Mouse (Mus musculus): ENCODE measurements around the gene Sgca.
A peak's percentile ranks its signal among the peaks of the same experiment; 100 is the strongest.

The Sgca gene

DNA sequence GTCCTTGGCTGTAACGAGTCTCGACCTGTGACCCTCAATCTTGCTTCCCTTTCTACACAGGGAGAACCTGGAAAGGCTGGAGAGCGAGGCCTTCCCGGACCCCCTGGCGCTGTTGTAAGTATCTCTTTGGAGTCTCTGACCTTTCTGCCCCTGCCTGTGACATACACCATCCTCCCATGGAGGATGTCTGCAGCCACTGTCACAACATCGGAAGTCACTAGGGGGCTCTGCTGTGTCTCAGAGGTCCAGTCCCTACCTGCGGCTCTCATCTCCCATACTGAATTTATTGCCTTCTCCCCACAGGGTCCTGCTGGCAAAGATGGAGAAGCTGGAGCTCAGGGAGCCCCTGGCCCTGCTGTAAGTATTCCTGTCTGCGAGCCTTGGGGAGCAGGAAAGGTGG lies 31.8 kb downstream of the Sgca start:
- DNase-seq (ENCODE audit: low spot score in 2 of 2): no peak

DNA sequence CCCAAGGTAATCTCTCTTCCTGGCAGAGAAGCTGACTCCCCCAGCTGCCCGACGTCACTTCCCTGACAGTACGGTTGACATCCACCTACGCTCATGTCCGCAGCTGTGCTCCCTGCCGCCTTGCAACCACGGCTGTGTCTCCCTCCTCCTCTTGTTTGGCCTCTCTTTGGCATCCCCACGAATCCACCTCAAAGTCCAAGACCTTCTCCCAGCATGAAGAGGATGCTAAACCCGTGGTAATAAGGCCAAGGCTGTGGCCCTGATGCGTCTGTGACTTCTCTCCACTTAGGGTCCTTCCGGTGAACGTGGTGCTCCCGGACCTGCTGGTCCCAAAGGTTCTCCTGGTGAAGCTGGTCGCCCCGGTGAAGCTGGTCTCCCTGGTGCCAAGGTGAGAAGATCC lies 33.1 kb downstream of the Sgca start:
- no peak for DNase-seq (ENCODE audit: low spot score in 2 of 2)

DNA sequence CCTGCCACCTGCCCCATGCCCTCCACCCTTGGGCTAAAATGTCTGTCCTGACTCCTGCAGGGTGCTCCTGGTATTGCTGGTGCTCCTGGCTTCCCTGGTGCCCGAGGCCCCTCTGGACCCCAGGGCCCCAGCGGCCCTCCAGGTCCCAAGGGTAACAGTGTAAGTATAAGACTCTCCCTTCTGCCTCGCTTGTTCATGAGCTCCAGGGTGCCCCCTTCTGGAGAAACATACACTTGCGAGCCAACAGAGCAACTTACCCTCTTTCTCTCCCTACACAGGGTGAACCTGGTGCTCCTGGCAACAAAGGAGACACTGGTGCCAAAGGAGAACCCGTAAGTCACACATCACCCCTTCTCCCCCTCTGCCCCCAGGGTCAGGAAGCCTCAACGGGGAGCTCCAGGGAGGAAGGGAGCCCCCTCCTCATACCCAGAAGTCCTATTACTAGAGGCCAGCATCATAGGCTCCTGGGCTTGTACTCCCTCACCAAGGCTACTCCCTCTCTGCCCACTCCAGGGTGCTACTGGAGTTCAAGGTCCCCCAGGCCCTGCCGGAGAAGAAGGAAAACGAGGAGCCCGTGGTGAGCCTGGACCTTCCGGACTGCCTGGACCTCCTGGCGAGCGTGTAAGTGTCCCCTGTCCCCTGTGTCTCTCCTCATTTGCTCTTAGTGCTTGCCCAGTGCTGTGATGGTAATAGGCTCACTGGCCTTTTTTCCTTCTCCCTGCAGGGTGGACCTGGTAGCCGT lies 33.7 kb downstream of the Sgca start:
- no peak for DNase-seq (ENCODE audit: low spot score in 2 of 2)

- no peak for DNase-seq (ENCODE audit: low spot score in 2 of 2)
These were observed 34.4 kb downstream of the Sgca start for GRCm38 (mm10) chr11:94941776-94942175.

GRCm38 (mm10) chr11:94941121-94941520 lies 35.0 kb downstream of the Sgca start:
- DNase-seq (ENCODE audit: low spot score in 2 of 2): no peak

DNA sequence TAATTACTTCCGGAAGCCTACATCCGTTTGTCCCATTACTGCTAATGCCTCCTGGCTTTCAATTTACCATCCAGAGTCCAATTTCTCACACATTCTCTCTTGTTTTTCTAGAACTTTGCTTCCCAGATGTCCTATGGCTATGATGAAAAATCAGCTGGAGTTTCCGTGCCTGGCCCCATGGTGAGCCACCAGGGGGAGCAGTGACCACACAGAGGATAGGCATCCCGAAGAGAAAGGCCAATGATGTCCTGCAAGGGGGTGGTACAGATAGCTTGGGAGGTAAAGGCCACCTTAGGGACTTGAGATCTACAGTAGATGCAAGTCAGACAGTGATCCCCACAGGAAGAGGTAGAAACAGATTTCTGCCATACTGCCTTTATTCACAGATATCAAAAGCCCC lies 36.8 kb downstream of the Sgca start:
- peak; percentile 59 to 71 for DNase-seq (ENCODE audit: low spot score in 2 of 2)

DNA sequence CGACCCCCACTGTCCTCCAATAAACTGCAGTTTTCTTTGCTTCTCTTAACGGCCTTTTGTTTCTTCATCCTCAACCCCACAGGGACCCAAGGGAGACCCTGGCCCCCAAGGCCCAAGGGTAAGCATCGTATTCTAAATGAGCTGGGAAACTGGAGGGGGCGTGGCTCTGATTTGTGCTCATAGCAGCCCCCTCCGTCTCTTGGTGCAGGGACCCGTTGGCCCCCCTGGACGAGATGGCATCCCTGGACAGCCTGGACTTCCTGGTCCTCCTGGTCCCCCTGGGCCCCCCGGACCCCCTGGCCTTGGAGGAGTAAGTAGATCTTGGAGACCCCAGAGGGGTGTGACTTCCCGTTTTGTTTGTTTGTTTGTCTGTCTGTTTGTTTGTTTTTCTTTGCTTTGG lies 37.8 kb downstream of the Sgca start:
- DNase-seq (ENCODE audit: low spot score in 2 of 2): no peak

DNA sequence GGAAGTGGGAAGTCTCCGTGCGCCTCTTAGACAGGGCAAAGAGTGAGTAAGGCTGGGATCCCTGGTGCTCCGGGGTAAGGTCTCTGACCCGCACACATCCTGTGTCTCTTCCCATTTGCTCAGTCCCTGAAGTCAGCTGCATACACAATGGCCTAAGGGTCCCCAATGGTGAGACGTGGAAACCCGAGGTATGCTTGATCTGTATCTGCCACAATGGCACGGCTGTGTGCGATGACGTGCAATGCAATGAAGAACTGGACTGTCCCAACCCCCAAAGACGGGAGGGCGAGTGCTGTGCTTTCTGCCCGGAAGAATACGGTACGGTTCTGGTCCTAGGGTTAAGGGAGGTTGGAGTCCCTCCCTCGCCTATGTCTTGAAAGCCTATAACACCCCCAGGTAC lies 38.3 kb downstream of the Sgca start:
- DNase-seq (ENCODE audit: low spot score in 2 of 2): no peak

GRCm38 (mm10) chr11:94937335-94937781 lies 38.8 kb downstream of the Sgca start:
- no peak for DNase-seq (ENCODE audit: low spot score in 2 of 2)

- DNase-seq (ENCODE audit: low spot score in 2 of 2): peak; percentile 87 to 93
These were observed 39.3 kb downstream of the Sgca start for GRCm38 (mm10) chr11:94936851-94937295.

- DNase-seq (ENCODE audit: low spot score in 2 of 2): peak; percentile 79 to 80
These were observed 40.1 kb downstream of the Sgca start, which contains the start of gene Col1a1 for GRCm38 (mm10) chr11:94936045-94936444. TSS of gene Col1a1 (plus strand) at chr11:94936224.

DNA sequence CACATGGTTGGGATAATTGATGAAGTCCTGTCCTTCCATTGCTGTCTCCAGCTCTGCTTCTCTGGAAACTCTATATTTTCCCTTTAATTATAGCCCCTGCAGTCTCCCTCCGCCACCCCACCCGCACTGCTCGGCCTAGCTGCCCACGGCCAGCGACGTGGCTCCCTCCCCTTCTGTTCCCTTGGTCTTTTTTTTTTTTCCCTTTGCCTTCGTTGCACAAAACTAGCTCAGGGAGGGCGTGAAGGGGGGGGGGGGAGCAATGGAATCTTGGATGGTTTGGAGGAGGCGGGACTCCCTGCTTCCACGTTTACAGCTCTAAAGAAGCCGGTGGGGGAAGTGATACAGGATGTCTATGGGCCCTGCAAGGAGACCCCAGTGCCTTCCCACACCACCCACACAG lies 41.6 kb downstream of the Sgca start:
- DNase-seq (ENCODE audit: low spot score in 2 of 2): no peak

DNA sequence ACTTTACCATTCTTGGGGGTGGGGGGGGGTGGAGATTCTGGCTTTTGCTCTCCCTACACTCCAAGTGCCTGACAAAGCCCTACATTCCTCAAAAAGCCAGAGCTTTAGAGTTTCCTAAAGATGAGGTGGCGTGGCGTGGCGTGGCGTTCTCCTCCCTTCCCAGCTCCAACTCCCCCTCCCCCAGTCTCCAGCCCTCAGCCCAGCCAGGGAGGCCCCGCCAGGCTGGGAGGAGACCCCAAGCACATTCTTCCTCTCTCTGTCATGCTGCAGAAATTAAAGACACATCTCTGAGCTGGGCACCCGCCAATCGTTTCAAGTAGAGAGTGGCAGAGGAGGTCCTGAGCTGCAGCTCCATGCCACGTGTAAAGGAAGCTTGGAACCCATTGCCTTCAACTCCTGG lies 42.5 kb downstream of the Sgca start:
- no peak for DNase-seq (ENCODE audit: low spot score in 2 of 2)

- no peak for DNase-seq (ENCODE audit: low spot score in 2 of 2)
These were observed 46.0 kb downstream of the Sgca start for GRCm38 (mm10) chr11:94930151-94930550.

GRCm38 (mm10) chr11:94929599-94929998 lies 46.5 kb downstream of the Sgca start:
- no peak for DNase-seq (ENCODE audit: low spot score in 2 of 2)

DNA sequence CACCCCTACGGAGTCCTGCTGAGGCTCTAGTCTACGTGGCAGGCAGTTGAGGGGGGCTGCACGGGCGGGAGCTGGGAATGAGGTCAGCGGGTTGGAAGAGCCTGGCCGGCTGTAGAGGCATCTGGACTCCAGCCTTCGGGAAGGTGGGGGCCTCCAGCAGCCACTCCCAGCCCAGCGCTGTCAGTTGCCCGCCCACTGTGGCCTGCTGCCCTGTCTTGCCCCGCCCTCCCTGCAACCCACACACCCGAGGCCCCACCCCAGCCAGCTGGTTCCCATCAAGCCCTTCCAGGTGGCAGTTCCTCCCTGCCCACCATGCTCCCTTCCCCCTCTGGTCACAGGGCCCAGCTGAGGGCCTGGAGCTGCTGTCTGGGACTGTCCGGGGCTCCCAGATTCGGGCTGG lies 47.3 kb downstream of the Sgca start:
- DNase-seq (ENCODE audit: low spot score in 2 of 2): peak; percentile 87 to 89

- DNase-seq (ENCODE audit: low spot score in 2 of 2): peak in 1 of 2 experiments; percentile 50
These were observed 48.3 kb downstream of the Sgca start for GRCm38 (mm10) chr11:94927771-94928291.

GRCm38 (mm10) chr11:94926431-94926830 lies 49.7 kb downstream of the Sgca start:
- DNase-seq (ENCODE audit: low spot score in 2 of 2): no peak

DNA sequence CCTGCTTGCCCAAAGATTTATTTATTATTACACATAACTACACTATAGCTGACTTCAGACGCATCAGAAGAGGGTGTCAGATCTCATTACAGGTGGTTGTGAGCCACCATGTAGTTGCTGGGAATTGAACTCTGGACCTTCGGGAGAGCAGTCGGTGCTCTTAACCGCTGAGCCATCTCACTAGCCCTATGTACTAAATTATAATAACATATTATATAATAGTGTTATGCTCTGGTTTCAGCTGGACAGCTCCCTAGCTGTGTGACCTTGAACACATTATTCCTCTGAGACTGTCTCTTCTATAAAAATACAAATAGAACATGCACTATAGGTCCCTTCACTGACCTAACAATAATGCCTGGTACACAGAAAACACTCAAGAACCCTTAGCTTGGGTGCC lies 51.1 kb downstream of the Sgca start:
- DNase-seq (ENCODE audit: low spot score in 2 of 2): no peak

DNA sequence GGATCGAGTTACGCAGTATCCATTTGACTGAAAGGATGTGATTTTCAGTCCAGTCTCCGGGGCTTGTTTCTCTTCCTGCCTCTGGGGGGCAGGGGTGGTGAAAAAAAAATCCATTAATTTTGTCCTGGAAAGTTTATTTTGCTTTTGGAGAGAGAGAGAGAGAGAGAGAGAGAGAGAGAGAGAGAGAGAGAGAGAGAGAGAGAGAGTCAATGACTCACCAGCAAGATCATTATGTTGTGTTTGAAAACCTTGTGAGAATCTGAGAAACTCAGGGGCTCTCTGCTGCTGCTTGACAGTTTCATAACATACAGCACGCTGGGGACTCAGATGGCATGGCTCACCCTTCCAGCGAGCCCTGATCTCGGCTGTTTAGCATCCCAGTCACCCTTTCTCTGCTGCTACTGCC lies 55.1 kb downstream of the Sgca start:
- DNase-seq (ENCODE audit: low spot score in 2 of 2): no peak

DNA sequence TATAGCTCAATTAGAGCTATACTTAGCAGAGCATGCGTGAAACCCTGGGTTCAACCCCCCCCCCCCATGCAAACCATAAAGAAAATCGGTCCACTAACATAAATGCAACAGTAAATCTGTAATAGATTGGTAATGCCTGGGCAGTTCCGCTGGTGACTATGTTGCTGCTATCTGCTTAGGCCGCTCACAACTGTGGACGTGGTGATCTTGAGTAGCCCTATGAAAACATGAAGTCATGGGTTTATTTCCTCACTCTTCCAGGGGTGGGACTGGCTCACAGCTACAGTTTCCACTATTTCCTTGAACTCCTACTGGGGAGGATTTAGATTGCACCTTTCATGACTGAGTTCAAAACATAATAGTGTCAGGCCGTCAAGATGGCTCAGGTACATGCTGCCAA lies 58.4 kb downstream of the Sgca start:
- DNase-seq (ENCODE audit: low spot score in 2 of 2): no peak

GRCm38 (mm10) chr11:94916477-94916876 lies 59.6 kb downstream of the Sgca start:
- DNase-seq (ENCODE audit: low spot score in 2 of 2): peak in 1 of 2 experiments; percentile 57

DNA sequence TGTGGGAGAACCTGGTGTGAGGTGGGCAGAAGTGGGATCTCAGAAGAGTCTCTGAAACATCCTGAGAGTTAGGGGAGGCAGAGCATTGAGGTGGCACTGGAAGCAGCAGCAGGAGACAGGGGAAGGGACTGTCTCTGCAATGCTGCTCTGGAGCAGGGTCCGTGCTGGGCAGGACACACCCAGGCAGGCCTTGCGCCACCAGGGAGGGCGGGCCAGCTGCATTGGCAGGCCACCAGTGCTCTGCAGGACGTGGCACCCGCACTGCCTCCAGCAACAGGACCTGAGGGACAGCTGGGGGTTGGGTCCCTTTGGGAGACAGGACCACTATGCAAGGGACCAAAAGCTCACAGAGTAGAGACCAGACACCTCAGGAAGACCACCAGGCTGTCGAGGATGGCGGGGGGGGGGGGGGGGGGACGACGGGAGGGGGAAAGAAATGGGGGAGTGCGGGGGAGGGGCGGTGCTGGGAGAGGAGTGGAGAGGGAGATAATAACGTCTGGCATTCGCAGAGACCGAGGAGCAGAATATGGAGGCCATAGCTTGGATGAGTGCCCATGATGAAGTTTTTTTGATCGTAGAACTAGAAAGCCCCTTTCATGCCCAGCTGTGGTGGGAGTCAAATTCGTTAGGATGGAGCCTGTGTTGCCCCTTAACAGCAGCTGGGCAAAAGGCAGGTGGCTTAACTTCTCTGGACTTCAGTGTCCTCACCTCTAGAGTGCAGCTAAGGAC lies 60.3 kb downstream of the Sgca start:
- peak in 1 of 2 experiments; percentile 58 for DNase-seq (ENCODE audit: low spot score in 2 of 2)

Data from heart, adult 9 months (tissue).